Mouse (Mus musculus) lung, postnatal 25 days (tissue): ENCODE data around the gene Tecta.

Experiments
- DNase-seq: peaks from one replicate; pipeline ENCODE4 v3.0.0; 2022; ENCODE audit warnings: low spot score

Gene Tecta

GRCm38 (mm10) chr9:42387038-42387437, 12.7 kb downstream of the Tecta start:
- no peak for DNase-seq

- DNase-seq = no peak
Measured at GRCm38 (mm10) chr9:42385656-42386055, 14.1 kb downstream of the Tecta start.

- no peak for DNase-seq
Measured at GRCm38 (mm10) chr9:42382628-42383347, 16.9 kb downstream of the Tecta start.

- DNase-seq = no peak
Measured at GRCm38 (mm10) chr9:42382063-42382462, 17.7 kb downstream of the Tecta start.

GRCm38 (mm10) chr9:42378071-42378470, 21.7 kb downstream of the Tecta start:
- DNase-seq = no peak

GRCm38 (mm10) chr9:42377656-42378055, 22.1 kb downstream of the Tecta start:
- no peak for DNase-seq

- no peak for DNase-seq
Measured at GRCm38 (mm10) chr9:42371670-42372368, 27.9 kb downstream of the Tecta start.

- no peak for DNase-seq
Measured at GRCm38 (mm10) chr9:42357585-42357984, 42.1 kb downstream of the Tecta start.

GRCm38 (mm10) chr9:42354871-42355270, 44.9 kb downstream of the Tecta start:
- DNase-seq = no peak

- no peak for DNase-seq
Measured at GRCm38 (mm10) chr9:42349791-42350190, 49.9 kb downstream of the Tecta start.

GRCm38 (mm10) chr9:42346297-42346696, 53.4 kb downstream of the Tecta start:
- no peak for DNase-seq

- DNase-seq = no peak
Measured at GRCm38 (mm10) chr9:42339151-42339550, 60.6 kb downstream of the Tecta start.

- no peak for DNase-seq
Measured at GRCm38 (mm10) chr9:42337026-42337425, 62.7 kb downstream of the Tecta start.

GRCm38 (mm10) chr9:42336575-42336974, 63.2 kb downstream of the Tecta start:
- DNase-seq = no peak

- DNase-seq = no peak
Measured at GRCm38 (mm10) chr9:42334885-42335284, 64.8 kb downstream of the Tecta start.

GRCm38 (mm10) chr9:42332692-42333091, 67.0 kb downstream of the Tecta start:
- DNase-seq = no peak

GRCm38 (mm10) chr9:42331341-42331740, 68.4 kb downstream of the Tecta start:
- DNase-seq = no peak

GRCm38 (mm10) chr9:42329753-42330152, 70.0 kb downstream of the Tecta start:
- DNase-seq = no peak

GRCm38 (mm10) chr9:42326688-42327440, 72.9 kb downstream of the Tecta start:
- peak; percentile 45 for DNase-seq

- DNase-seq = no peak
Measured at GRCm38 (mm10) chr9:42324640-42325394, 74.9 kb downstream of the Tecta start.

GRCm38 (mm10) chr9:42323238-42323637, 76.5 kb downstream of the Tecta start:
- no peak for DNase-seq

GRCm38 (mm10) chr9:42321442-42321841, 78.3 kb downstream of the Tecta start:
- DNase-seq = no peak
